Mouse (Mus musculus) lung, embryonic 15.5 days (tissue): ENCODE results near the gene Dst. TPM values are rescaled to one million over a fixed set of nuclear protein-coding genes. Genes with fewer than 3 reads are reported as not detected.
"Not testable (repeated sequence)": the region's sequence is repeated elsewhere in the genome, so short reads cannot be mapped to it uniquely, and the experiment has no call there.

Experiments
- ATAC-seq: fragments of 200-750 bp; cut with Nextera tagmentation; 2 replicates; pipeline ENCODE4 v1.8.0; 2017; ENCODE audit warnings: moderate number of reproducible peaks, borderline replicate concordance; ENCODE audit not compliant: low FRiP score, low TSS enrichment; ENCODE audit errors: extremely low read depth
- H3K27ac ChIP-seq: fragments of 300-500 bp; sonication (generic); 2 replicates; pipeline ENCODE4 v1.5.1; 2015; ENCODE audit warnings: moderate library complexity, mild to moderate bottlenecking, inconsistent platforms
- H3K27me3 ChIP-seq: fragments of 300-500 bp; sonication (generic); 2 replicates; pipeline ENCODE4 v1.6.1; 2015; ENCODE audit warnings: inconsistent platforms
- H3K36me3 ChIP-seq: fragments of 300-500 bp; sonication (generic); 2 replicates; pipeline ENCODE4 v1.6.1; 2015; ENCODE audit warnings: inconsistent platforms
- H3K4me1 ChIP-seq: fragments of 300-500 bp; sonication (generic); 2 replicates; pipeline ENCODE4 v1.6.1; 2015; ENCODE audit warnings: inconsistent platforms
- H3K4me2 ChIP-seq: fragments of 300-500 bp; sonication (generic); 2 replicates; pipeline ENCODE4 v1.6.1; 2015; ENCODE audit warnings: inconsistent platforms, mild to moderate bottlenecking, moderate library complexity
- H3K4me3 ChIP-seq: fragments of 300-500 bp; sonication (generic); 2 replicates; pipeline ENCODE4 v1.5.1; 2015; ENCODE audit warnings: mild to moderate bottlenecking, inconsistent platforms
- H3K9ac ChIP-seq: fragments of 300-500 bp; sonication (generic); 2 replicates; pipeline ENCODE4 v1.6.1; 2015; ENCODE audit warnings: inconsistent platforms
- H3K9me3 ChIP-seq: fragments of 300-500 bp; sonication (generic); 2 replicates; pipeline ENCODE4 v1.6.1; 2016; ENCODE audit warnings: inconsistent platforms
- WGBS: fragments of 180-500 bp; shearing (Covaris S2); methylation state at CpG from one replicate; pipeline ENCODE4 v1.1.7; 2015; 5-methylcytosine and 5-hydroxymethylcytosine counted together
- polyA plus RNA-seq: library from polyadenylated mRNA; unstranded; fragments of >200 nt; fragmentation: Nextera tagmentation; extraction: Ambion mirVana; gene quantifications from 2 replicates; pipeline ENCODE4 v1.2.1, GENCODE M21; 2015

Gene Dst
- polyA plus RNA-seq, 1 experiment from 2014 or later: 15.2 TPM

DNA sequence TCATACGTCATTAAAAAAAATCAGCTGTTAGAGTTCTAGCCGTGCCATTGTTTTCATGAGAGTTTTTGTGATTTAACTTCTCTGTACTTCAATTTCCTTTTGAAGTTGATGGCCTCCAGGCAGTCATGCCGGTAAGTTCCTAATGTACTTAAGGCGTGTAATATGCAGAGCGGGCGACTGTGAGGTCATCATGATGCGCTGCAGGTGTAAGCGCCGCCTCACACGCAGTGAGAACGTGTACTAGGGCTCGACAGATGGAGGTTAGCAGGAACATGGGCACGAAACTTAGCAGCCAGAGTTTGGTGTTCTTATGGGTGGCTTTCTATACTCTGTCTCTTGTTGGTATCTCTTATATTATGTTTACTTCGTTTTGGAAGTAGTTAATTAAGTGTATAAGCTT, 148.6 kb downstream of the Dst start:
- WGBS: 90% methylated on average over 14 of the region's 14 CpGs
- Histone ChIP-seq H3K9ac (no peak overlapping the region), H3K9me3 (no peaks in the 10 kb centered on the region), H3K4me1 (peaks cover 13% of the 10 kb centered on the region), H3K4me2 (no peak overlapping the region), H3K27me3 (no peaks in the 10 kb centered on the region), H3K36me3 (no peaks in the 10 kb centered on the region), H3K27ac (no peak overlapping the region), H3K4me3 (no peak overlapping the region)
- no peak for ATAC-seq

GRCm38 (mm10) chr1:34059231-34059630, 151.2 kb downstream of the Dst start:
- H3K4me1 ChIP-seq: peaks cover 14% of the 10 kb centered on the region
- ATAC-seq: no peak

DNA sequence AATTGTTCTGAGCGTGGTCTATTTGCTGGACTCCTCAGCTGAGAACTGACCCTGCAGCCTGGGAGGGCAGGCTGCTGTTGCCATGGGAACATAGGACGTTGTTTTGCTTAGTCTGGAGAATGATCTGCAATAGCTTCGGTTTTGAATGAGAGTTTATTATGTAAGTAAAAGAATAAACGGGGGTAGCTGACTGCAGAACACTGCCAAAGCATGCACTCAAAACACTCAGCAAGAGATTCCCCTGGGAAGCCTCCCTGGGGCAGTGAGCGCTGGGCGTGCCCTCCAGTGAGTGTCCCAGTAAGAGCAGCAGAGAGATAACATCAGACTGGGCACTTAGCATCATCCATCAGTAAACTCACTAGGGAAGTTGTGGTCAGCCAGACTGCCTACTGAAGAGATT, 152.4 kb downstream of the Dst start:
- no peak overlapping the region for H3K27ac ChIP-seq

More at GRCm38 (mm10) chr1:34059231-34059630, 151.2 kb downstream of the Dst start:
- H3K27me3 ChIP-seq: no peaks in the 10 kb centered on the region
- H3K36me3 ChIP-seq: no peaks in the 10 kb centered on the region
- no peak overlapping the region for H3K4me3 ChIP-seq
- H3K9me3 ChIP-seq: no peaks in the 10 kb centered on the region
- H3K9ac ChIP-seq: no peak overlapping the region
- 84% methylated on average over 12 of the region's 12 CpGs for WGBS
- H3K27ac ChIP-seq: no peak overlapping the region
- H3K4me2 ChIP-seq: no peak overlapping the region

DNA sequence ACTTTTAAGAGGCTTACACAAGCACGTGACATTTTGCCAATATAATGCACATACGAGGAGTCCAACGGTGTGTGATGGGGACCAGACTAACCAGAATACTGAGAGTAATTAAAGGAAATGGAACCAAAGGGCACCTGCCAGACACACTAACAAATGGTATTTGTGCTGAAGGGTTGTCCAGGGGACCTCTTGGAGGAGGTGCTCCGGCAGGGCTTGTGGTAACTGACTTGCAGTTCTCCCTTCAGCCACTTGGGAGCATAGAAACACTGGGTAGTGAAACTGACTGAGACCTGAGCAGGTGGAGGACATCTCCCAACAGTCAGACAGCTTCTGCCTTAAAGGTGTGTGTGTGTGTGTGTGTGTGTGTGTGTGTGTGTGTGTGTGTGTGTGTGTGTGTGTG, 153.1 kb downstream of the Dst start:
- H3K9me3 ChIP-seq: no peaks in the 10 kb centered on the region
- no peak overlapping the region for H3K27ac ChIP-seq
- H3K36me3 ChIP-seq: no peaks in the 10 kb centered on the region
- 11% methylated on average over 4 of the region's 4 CpGs for WGBS
- no peak; the same call in 1 of the 2 replicates for ATAC-seq
- H3K4me1 ChIP-seq: peaks cover 14% of the 10 kb centered on the region
- no peak overlapping the region for H3K4me3 ChIP-seq
- no peak overlapping the region for H3K4me2 ChIP-seq
- no peaks in the 10 kb centered on the region for H3K27me3 ChIP-seq
- H3K9ac ChIP-seq: no peak overlapping the region

More for the DNA sequence above, 152.4 kb downstream of the Dst start:
- Histone ChIP-seq H3K36me3 (no peaks in the 10 kb centered on the region), H3K4me3 (no peak overlapping the region), H3K4me1 (peaks cover 14% of the 10 kb centered on the region), H3K9ac (no peak overlapping the region), H3K9me3 (no peaks in the 10 kb centered on the region), H3K4me2 (no peak overlapping the region), H3K27me3 (no peaks in the 10 kb centered on the region)
- 8% methylated on average over 6 of the region's 6 CpGs for WGBS
- no peak; the same call in 1 of the 2 replicates for ATAC-seq

DNA sequence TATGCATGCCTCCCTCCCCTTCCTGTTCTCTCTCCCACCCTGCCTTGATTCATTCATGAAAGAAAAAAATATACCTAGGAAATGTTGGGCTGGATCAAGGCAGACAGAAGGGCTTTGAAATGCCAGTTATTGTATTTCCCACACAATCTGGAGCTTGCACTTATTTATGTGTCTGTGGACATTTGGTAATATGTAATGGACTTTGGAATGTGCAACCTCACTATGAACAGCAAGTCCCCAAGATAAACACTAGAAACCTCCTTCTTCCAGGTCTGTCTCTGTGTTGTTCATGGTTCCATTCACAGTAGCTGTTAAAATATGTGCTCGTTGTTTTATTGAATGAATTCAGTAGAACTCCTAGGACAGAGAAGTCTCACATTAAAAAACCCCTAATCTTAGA, 153.8 kb downstream of the Dst start:
- no peak for ATAC-seq
- WGBS: 67% methylated on average over 1 of the region's 1 CpGs
- no peaks in the 10 kb centered on the region for H3K27me3 ChIP-seq

DNA sequence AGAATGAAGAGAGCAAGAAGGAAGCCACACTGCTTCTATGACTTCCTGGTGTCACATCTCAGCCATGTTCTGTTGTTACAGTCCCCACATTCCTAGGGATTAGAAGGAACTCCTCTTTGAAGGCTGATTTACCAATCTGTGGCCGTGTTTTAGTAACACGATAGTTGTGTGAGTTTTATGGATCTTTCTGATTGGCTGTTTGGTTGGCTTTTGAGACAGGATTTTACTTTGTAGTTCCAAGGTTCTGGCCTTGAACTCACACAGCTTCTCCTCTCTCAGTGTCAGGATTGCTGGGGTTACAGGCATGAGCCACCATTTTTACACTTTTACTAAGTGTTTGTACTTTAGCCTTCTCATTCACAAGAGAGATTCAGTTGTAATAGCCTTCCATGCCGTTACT, 155.9 kb downstream of the Dst start:
- H3K4me2 ChIP-seq: no peak overlapping the region
- no peaks in the 10 kb centered on the region for H3K27me3 ChIP-seq
- H3K9me3 ChIP-seq: no peaks in the 10 kb centered on the region
- WGBS: 66% methylated on average over 3 of the region's 3 CpGs
- ATAC-seq: no peak
- no peaks in the 10 kb centered on the region for H3K36me3 ChIP-seq
- peaks cover 14% of the 10 kb centered on the region for H3K4me1 ChIP-seq
- H3K27ac ChIP-seq: no peak overlapping the region
- H3K4me3 ChIP-seq: no peak overlapping the region
- no peak overlapping the region for H3K9ac ChIP-seq

More for the DNA sequence above, 153.8 kb downstream of the Dst start:
- Histone ChIP-seq H3K27ac (no peak overlapping the region), H3K4me1 (peaks cover 14% of the 10 kb centered on the region), H3K4me2 (no peak overlapping the region), H3K9ac (no peak overlapping the region), H3K4me3 (no peak overlapping the region), H3K9me3 (no peaks in the 10 kb centered on the region), H3K36me3 (no peaks in the 10 kb centered on the region)

- no peak overlapping the region for H3K9ac ChIP-seq
- H3K4me3 ChIP-seq: no peak overlapping the region
- 72% methylated on average over 5 of the region's 5 CpGs for WGBS
- H3K27ac ChIP-seq: no peak overlapping the region
- peaks cover 8% of the 10 kb centered on the region for H3K4me1 ChIP-seq
- no peaks in the 10 kb centered on the region for H3K9me3 ChIP-seq
- H3K36me3 ChIP-seq: no peaks in the 10 kb centered on the region
- ATAC-seq: no peak
- no peaks in the 10 kb centered on the region for H3K27me3 ChIP-seq
- no peak overlapping the region for H3K4me2 ChIP-seq
Measured at GRCm38 (mm10) chr1:34065551-34066048, 157.6 kb downstream of the Dst start.

GRCm38 (mm10) chr1:34066401-34066800, 158.4 kb downstream of the Dst start:
- H3K27me3 ChIP-seq, H3K27ac ChIP-seq, H3K4me1 ChIP-seq, ATAC-seq, H3K9me3 ChIP-seq, H3K36me3 ChIP-seq, H3K9ac ChIP-seq, H3K4me2 ChIP-seq, H3K4me3 ChIP-seq: not testable (repeated sequence)
- 93% methylated on average over 4 of the region's 4 CpGs for WGBS

GRCm38 (mm10) chr1:34068341-34068740, 160.3 kb downstream of the Dst start:
- no peaks in the 10 kb centered on the region for H3K4me1 ChIP-seq
- ATAC-seq: no peak
- no peak overlapping the region for H3K4me3 ChIP-seq
- no peak overlapping the region for H3K27ac ChIP-seq
- H3K4me2 ChIP-seq: no peak overlapping the region
- no peaks in the 10 kb centered on the region for H3K27me3 ChIP-seq
- no peak overlapping the region for H3K9ac ChIP-seq
- no peaks in the 10 kb centered on the region for H3K9me3 ChIP-seq
- no peaks in the 10 kb centered on the region for H3K36me3 ChIP-seq
- WGBS: 47% methylated on average over 5 of the region's 5 CpGs

- no peak overlapping the region for H3K4me2 ChIP-seq
- H3K27ac ChIP-seq: no peak overlapping the region
- no peaks in the 10 kb centered on the region for H3K27me3 ChIP-seq
- H3K9me3 ChIP-seq: no peaks in the 10 kb centered on the region
- no peaks in the 10 kb centered on the region for H3K36me3 ChIP-seq
- WGBS: 73% methylated on average over 10 of the region's 10 CpGs
- no peak overlapping the region for H3K4me3 ChIP-seq
- no peak overlapping the region for H3K9ac ChIP-seq
- no peak for ATAC-seq
- no peaks in the 10 kb centered on the region for H3K4me1 ChIP-seq
Measured at GRCm38 (mm10) chr1:34069514-34070290, 161.7 kb downstream of the Dst start.

DNA sequence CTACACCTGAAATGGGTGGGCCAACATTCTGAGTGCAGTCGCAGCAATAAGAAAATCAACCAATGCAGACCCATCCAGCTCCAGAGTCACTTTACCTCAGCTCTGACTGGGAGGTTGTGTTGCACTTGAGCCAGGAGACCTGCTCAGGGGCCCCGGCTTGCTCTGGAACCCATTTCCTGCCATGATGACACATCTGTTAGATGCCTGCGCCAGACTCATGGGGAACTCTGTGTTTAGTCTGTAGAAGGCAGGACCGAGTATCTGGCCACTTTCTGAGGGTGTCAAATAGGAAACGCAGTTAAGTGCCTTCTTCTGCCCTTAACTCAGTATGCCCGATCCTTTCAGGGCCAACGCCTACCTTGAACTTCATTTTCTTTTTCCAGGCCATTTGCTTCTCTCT, 162.4 kb downstream of the Dst start:
- Histone ChIP-seq H3K9ac (no peak overlapping the region), H3K4me2 (no peak overlapping the region), H3K27me3 (no peaks in the 10 kb centered on the region), H3K4me1 (no peaks in the 10 kb centered on the region), H3K36me3 (no peaks in the 10 kb centered on the region), H3K4me3 (no peak overlapping the region), H3K9me3 (no peaks in the 10 kb centered on the region), H3K27ac (no peak overlapping the region)
- ATAC-seq: no peak
- WGBS: 60% methylated on average over 7 of the region's 7 CpGs

DNA sequence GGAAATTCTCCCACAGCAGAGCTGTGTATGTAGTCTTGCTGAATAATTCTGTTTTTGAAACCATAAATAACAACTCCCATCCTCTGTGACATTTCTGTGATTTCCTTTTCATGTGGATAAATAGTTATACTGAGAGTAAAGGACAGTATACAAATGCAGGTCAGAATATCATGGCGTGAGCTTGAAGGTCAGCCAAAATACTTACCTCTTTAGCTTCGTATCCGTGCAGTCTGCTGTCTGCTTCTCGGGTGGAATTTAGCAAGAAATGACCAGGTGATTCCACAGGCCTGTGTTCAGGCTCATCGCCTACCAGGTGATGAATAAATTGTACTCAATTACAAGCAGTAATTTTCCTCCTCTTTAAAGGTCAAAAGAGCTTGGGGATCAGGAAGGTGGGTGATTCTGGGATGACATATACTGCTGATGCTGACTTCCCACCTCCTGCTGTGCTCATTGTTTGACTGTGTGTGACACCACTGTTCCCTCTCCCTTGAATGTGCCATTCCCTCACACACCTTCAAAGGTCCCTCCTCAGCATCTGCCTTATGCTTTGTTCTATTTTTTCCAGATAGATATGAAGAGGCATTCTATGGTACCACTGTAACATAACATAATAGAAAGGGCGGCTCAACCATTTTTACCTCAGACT, 163.1 kb downstream of the Dst start:
- Histone ChIP-seq H3K4me1 (no peaks in the 10 kb centered on the region), H3K27ac (no peak overlapping the region), H3K9me3 (no peaks in the 10 kb centered on the region), H3K9ac (no peak overlapping the region), H3K4me3 (no peak overlapping the region), H3K36me3 (no peaks in the 10 kb centered on the region), H3K4me2 (no peak overlapping the region), H3K27me3 (no peaks in the 10 kb centered on the region)
- ATAC-seq: no peak
- 82% methylated on average over 6 of the region's 6 CpGs for WGBS
